Mouse (Mus musculus): ENCODE data around the gene Nadk2. TPM values are rescaled to one million over a fixed set of nuclear protein-coding genes. Genes with fewer than 3 reads are reported as not detected.

Nadk2 gene
- polyA plus RNA-seq, 1 experiment from 2014 or later, result 103 TPM

- Histone ChIP-seq H3K27me3 (no peaks in the 10 kb centered on the region), H3K4me3 (replicated peaks) (no peak overlapping the region), H3K9me3 (replicated peaks) (no peaks in the 10 kb centered on the region), H3K36me3 (peaks cover 89% of the 10 kb centered on the region), H3K27ac (peak overlapping the region; percentile 58), H3K9ac (no peak overlapping the region), H3K4me1 (replicated peaks) (peaks cover 6% of the 10 kb centered on the region; the same call in 1 of the 2 replicates), H3K4me2 (no peak overlapping the region)
- DNase-seq (no peak), ATAC-seq (ENCODE audit: low read depth) (no peak)
- 77% methylated on average over 9 of the region's 9 CpGs for WGBS (ENCODE audit: insufficient replicate concordance)
These were observed 42.5 kb downstream of the Nadk2 start for GRCm38 (mm10) chr15:9113556-9113955.

DNA sequence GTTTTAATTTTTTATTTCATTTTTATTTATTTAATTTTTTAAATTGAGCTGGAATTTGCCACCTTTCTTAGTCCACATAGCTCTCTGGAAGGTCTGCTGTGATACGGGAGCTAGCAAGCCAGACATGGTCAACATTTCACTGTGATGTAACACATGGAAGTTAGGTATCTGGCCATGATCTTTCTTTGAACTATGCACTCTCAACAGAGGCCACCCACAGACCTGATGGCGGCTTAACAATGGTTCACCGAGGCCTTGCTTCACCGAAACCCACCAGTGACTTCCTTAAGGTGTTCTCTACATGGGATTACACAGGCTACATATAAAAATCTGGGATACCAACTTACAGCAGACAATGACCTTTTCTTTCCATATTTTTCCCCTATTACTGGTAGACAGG is 43.1 kb downstream of the Nadk2 start:
- Histone ChIP-seq H3K4me3 (replicated peaks) (no peak overlapping the region), H3K9ac (no peak overlapping the region), H3K9me3 (replicated peaks) (no peaks in the 10 kb centered on the region), H3K36me3 (peaks cover 90% of the 10 kb centered on the region), H3K27me3 (no peaks in the 10 kb centered on the region), H3K4me1 (replicated peaks) (peaks cover 8% of the 10 kb centered on the region), H3K4me2 (no peak overlapping the region), H3K27ac (peak overlapping the region; percentile 58)
- peak; percentile 60 for ATAC-seq (ENCODE audit: low read depth)
- DNase-seq, result no peak
- 82% methylated on average over 4 of the region's 4 CpGs for WGBS (ENCODE audit: insufficient replicate concordance)

GRCm38 (mm10) chr15:9114599-9114998 is 43.5 kb downstream of the Nadk2 start:
- H3K4me1 ChIP-seq (replicated peaks), result peaks cover 8% of the 10 kb centered on the region
- H3K4me2 ChIP-seq, result no peak overlapping the region
- DNase-seq, result no peak
- H3K9ac ChIP-seq, result no peak overlapping the region
- no peaks in the 10 kb centered on the region for H3K27me3 ChIP-seq
- H3K36me3 ChIP-seq, result peaks cover 91% of the 10 kb centered on the region
- H3K9me3 ChIP-seq (replicated peaks), result no peaks in the 10 kb centered on the region
- no peak overlapping the region for H3K4me3 ChIP-seq (replicated peaks)
- peak overlapping the region; percentile 50; the same call in 1 of the 2 replicates for H3K27ac ChIP-seq
- peak; percentile 83 for ATAC-seq (ENCODE audit: low read depth)
- 66% methylated on average over 5 of the region's 5 CpGs for WGBS (ENCODE audit: insufficient replicate concordance)

DNA sequence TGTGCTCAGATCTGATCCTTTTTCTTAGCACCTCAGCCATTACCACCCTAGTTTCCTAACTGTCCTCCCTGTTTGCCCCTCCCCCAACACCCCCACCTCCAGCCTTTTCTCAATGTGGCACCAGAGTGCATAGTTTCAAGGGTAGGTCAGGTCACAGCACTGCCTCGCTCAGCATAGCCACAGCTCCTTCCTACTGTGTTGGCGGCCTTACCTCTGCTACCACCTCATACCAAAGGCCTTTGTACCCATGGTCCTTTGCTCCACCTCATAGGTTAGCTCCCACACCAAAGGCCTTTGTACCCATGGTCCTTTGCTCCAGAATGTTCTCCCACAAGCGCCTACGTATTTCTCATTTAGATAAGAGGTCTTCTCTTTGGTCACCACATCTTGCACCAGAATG is 47.8 kb downstream of the Nadk2 start:
- H3K9ac ChIP-seq, result no peak overlapping the region
- 82% methylated on average over 4 of the region's 4 CpGs for WGBS (ENCODE audit: insufficient replicate concordance)
- peaks cover 8% of the 10 kb centered on the region for H3K4me1 ChIP-seq (replicated peaks)
- H3K4me3 ChIP-seq (replicated peaks), result no peak overlapping the region
- H3K27me3 ChIP-seq, result no peaks in the 10 kb centered on the region
- H3K9me3 ChIP-seq (replicated peaks), result no peaks in the 10 kb centered on the region
- H3K27ac ChIP-seq, result no peak overlapping the region
- no peak overlapping the region for H3K4me2 ChIP-seq
- ATAC-seq (ENCODE audit: low read depth), result no peak
- peaks cover 97% of the 10 kb centered on the region for H3K36me3 ChIP-seq
- no peak for DNase-seq

DNA sequence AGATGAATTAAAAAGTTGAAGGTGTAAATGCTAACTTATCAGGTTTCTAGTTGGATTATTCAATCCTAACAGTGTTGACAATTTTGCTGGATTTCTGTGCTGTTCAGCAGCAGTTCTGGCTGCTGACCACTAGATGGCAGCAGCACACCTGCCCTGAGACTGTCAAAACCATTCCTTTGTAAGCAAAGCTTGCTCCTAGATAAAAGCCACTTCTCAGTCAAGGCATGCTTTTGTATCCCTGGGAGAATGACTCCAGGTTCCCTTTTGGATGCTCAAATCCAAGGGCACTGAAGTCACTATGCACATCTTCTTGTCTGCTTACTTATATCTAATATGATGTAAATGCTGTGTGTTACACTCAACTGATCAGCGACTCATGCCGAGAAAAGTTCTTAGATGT is 49.0 kb downstream of the Nadk2 start:
- H3K9ac ChIP-seq, result no peak overlapping the region
- DNase-seq (no peak), ATAC-seq (ENCODE audit: low read depth) (no peak)
- H3K36me3 ChIP-seq, result peaks cover 97% of the 10 kb centered on the region
- H3K4me1 ChIP-seq (replicated peaks), result peaks cover 8% of the 10 kb centered on the region
- no peaks in the 10 kb centered on the region for H3K27me3 ChIP-seq
- H3K9me3 ChIP-seq (replicated peaks), result no peaks in the 10 kb centered on the region
- no peak overlapping the region for H3K4me3 ChIP-seq (replicated peaks)
- no peak overlapping the region for H3K4me2 ChIP-seq
- 87% methylated on average over 2 of the region's 2 CpGs for WGBS (ENCODE audit: insufficient replicate concordance)
- H3K27ac ChIP-seq, result no peak overlapping the region

DNA sequence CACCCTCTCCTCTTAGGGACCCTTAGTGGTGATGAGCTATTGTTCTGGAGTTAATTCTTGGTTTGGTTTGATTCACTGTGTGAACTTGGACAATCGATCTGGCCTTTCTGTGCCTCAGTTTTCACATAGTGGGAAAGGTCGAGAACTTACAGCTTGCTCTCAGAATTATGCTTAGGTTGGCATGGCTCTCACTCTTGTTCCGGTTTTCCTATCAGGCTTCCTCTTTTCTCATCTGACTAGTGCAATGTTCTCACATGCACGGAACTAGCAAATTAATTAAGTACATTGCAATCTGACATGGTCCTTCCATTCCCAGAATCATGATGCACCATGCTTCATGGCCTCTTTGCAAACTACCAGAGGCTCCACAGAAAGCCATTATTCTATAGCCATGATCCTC is 51.9 kb downstream of the Nadk2 start:
- H3K36me3 ChIP-seq, result peaks cover 89% of the 10 kb centered on the region
- ATAC-seq (ENCODE audit: low read depth) (no peak), DNase-seq (no peak)
- H3K4me2 ChIP-seq, result no peak overlapping the region
- peaks cover 13% of the 10 kb centered on the region for H3K4me1 ChIP-seq (replicated peaks)
- no peak overlapping the region for H3K4me3 ChIP-seq (replicated peaks)
- no peaks in the 10 kb centered on the region for H3K27me3 ChIP-seq
- no peak overlapping the region for H3K9ac ChIP-seq
- no peaks in the 10 kb centered on the region for H3K9me3 ChIP-seq (replicated peaks)
- WGBS (ENCODE audit: insufficient replicate concordance), result 76% methylated on average over 4 of the region's 4 CpGs
- no peak overlapping the region for H3K27ac ChIP-seq

GRCm38 (mm10) chr15:9124856-9125255 is 53.8 kb downstream of the Nadk2 start:
- H3K36me3 ChIP-seq, result peaks cover 86% of the 10 kb centered on the region
- no peak for ATAC-seq (ENCODE audit: low read depth)
- WGBS (ENCODE audit: insufficient replicate concordance), result 88% methylated on average over 21 of the region's 21 CpGs

DNA sequence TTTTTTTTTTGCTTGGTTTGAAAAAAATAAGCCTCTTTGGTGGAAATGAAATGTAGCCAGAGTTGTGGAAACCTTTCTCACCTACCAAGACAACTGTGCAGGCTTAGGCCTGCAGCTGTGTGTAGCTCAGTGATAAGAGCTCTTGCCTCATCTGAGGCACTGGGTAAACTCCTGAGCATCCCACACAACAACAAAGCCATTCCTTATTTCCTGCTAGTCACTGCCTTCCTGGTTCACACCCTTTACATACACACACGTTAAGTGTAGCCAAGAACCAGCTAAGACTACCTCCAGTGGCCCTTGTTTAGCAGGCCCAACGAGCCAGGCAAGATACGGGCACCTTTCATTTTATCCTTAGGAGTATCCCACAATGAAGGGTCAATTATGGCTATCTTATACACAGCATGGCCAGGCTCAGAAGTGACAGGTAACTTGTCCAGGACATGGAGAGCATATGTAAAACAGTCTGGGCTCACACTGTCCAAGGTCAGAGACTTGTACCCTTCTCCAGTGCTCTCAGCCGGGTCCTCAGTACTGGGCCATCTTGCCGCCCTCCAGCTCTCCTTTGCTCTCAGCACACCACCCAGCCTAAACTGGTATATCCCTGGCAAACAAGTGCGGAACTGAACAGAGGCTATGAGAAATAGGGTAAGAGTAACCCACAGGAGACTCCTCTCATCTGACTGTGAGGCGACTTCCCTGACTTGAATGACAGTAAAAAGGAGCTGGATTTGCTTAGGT is 56.2 kb downstream of the Nadk2 start:
- 76% methylated on average over 7 of the region's 7 CpGs for WGBS (ENCODE audit: insufficient replicate concordance)
- Histone ChIP-seq H3K4me2 (no peak overlapping the region), H3K9ac (no peak overlapping the region), H3K4me3 (replicated peaks) (no peak overlapping the region), H3K36me3 (peaks cover 83% of the 10 kb centered on the region), H3K27ac (0 out of 2 replicates have a peak overlapping the region, but pooled peaks have one; percentile 16), H3K27me3 (no peaks in the 10 kb centered on the region), H3K9me3 (replicated peaks) (no peaks in the 10 kb centered on the region), H3K4me1 (replicated peaks) (peaks cover 15% of the 10 kb centered on the region)
- ATAC-seq (ENCODE audit: low read depth), result no peak
- DNase-seq, result no peak

More at GRCm38 (mm10) chr15:9124856-9125255, 53.8 kb downstream of the Nadk2 start:
- Histone ChIP-seq H3K4me3 (replicated peaks) (no peak overlapping the region), H3K4me1 (replicated peaks) (peaks cover 11% of the 10 kb centered on the region), H3K9ac (no peak overlapping the region), H3K4me2 (no peak overlapping the region), H3K9me3 (replicated peaks) (no peaks in the 10 kb centered on the region), H3K27me3 (no peaks in the 10 kb centered on the region), H3K27ac (no peak overlapping the region)
- no peak for DNase-seq

- Histone ChIP-seq H3K36me3 (peaks cover 81% of the 10 kb centered on the region), H3K4me2 (no peak overlapping the region), H3K9ac (no peak overlapping the region), H3K4me1 (replicated peaks) (peaks cover 29% of the 10 kb centered on the region), H3K9me3 (replicated peaks) (no peaks in the 10 kb centered on the region), H3K27me3 (no peaks in the 10 kb centered on the region), H3K4me3 (replicated peaks) (no peak overlapping the region), H3K27ac (0 out of 2 replicates have a peak overlapping the region, but pooled peaks have one; percentile 13)
- DNase-seq, result no peak
- 77% methylated on average over 9 of the region's 9 CpGs for WGBS (ENCODE audit: insufficient replicate concordance)
- no peak for ATAC-seq (ENCODE audit: low read depth)
These were observed 59.9 kb downstream of the Nadk2 start for GRCm38 (mm10) chr15:9130772-9131498.

DNA sequence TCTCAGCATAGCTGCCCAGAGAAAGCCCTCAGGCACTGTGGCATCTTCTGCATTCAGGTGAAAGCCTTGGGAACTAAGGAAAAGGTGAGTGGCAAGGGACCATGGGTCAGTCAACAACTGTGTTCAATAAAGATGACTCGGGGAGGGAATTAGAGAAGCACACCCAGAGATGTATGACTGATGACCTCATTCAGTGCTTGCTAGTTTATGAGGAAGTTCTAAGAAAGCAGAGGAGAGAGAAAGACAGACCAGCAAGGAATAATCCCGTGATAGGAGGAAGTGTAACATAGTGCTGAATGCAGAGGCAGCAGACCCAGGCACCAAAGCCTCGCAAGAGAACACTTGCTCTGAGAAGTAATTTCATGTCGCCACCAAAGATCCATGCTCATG is 60.4 kb downstream of the Nadk2 start:
- ATAC-seq (ENCODE audit: low read depth) (no peak), DNase-seq (no peak)
- 67% methylated on average over 4 of the region's 4 CpGs for WGBS (ENCODE audit: insufficient replicate concordance)
- Histone ChIP-seq H3K9me3 (replicated peaks) (no peaks in the 10 kb centered on the region), H3K9ac (no peak overlapping the region), H3K27ac (peak overlapping the region; percentile 13; the same call in 1 of the 2 replicates), H3K4me3 (replicated peaks) (no peak overlapping the region), H3K36me3 (peaks cover 82% of the 10 kb centered on the region), H3K4me1 (replicated peaks) (peaks cover 32% of the 10 kb centered on the region), H3K27me3 (no peaks in the 10 kb centered on the region), H3K4me2 (no peak overlapping the region)

- H3K27me3 ChIP-seq, result no peaks in the 10 kb centered on the region
- ATAC-seq (ENCODE audit: low read depth), result no peak
- H3K4me3 ChIP-seq (replicated peaks), result no peak overlapping the region
- no peaks in the 10 kb centered on the region for H3K9me3 ChIP-seq (replicated peaks)
- no peak overlapping the region for H3K9ac ChIP-seq
- WGBS (ENCODE audit: insufficient replicate concordance), result 81% methylated on average over 13 of the region's 13 CpGs
- no peak overlapping the region for H3K4me2 ChIP-seq
- no peak for DNase-seq
- peaks cover 30% of the 10 kb centered on the region for H3K4me1 ChIP-seq (replicated peaks)
- H3K27ac ChIP-seq, result no peak overlapping the region
- peaks cover 84% of the 10 kb centered on the region for H3K36me3 ChIP-seq
These were observed 61.8 kb downstream of the Nadk2 start for GRCm38 (mm10) chr15:9132693-9133443.

Measured in liver, embryonic 13.5 days (tissue).